Mouse (Mus musculus): ENCODE data around the gene L3mbtl2. TPM values are rescaled to one million over a fixed set of nuclear protein-coding genes. Genes with fewer than 3 reads are reported as not detected.

L3mbtl2 gene
- total and polyA plus RNA-seq, 2 experiments from 2014 or later, result 28.5 to 30.9 TPM

- Histone ChIP-seq H3K9ac (no peak overlapping the region), H3K4me2 (ENCODE audit: low read depth) (no peak overlapping the region), H3K27ac (ENCODE audit: low read depth, low read length) (no peak overlapping the region), H3K27me3 (ENCODE audit: insufficient read depth, low read length) (no peaks in the 10 kb centered on the region), H3K4me1 (ENCODE audit: insufficient read depth) (no peaks in the 10 kb centered on the region), H3K36me3 (ENCODE audit: insufficient read depth) (peaks cover 63% of the 10 kb centered on the region), H3K4me3 (ENCODE audit: low read depth, low read length) (no peak overlapping the region), H3K9me3 (ENCODE audit: low read length) (no peaks in the 10 kb centered on the region)
- DNase-seq (no peak), ATAC-seq (no peak)
- WGBS, result 93% methylated on average over 5 of the region's 5 CpGs
- no peak for TF ChIP-seq CTCF (IDR thresholded peaks at IDR 0.05; ENCODE audit: low read depth)
Measured at GRCm38 (mm10) chr15:81722361-81722760, 58.7 kb downstream of the L3mbtl2 start.

DNA sequence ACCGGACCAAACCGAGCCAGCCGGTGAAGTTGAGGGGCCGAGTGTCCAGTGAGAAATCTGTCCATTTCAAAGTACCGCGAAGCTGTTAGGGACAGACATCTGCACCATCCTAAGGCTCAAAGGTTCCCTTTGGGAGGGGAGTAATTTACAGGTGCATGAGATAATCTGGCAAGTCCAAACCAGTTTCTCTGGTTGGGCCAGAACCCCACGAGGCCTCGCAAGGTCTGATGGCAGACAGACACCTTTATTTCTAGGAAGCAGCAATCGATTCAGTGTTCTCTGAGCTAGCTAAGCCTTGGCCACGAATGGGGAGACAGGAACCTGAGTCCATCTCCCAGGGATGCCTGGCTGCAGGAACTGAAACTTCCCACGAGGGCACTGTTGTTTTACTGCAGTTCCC, 60.0 kb downstream of the L3mbtl2 start:
- DNase-seq (no peak), ATAC-seq (no peak)
- Histone ChIP-seq H3K9me3 (ENCODE audit: low read length) (no peaks in the 10 kb centered on the region), H3K27ac (ENCODE audit: low read depth, low read length) (no peak overlapping the region), H3K9ac (no peak overlapping the region), H3K4me3 (ENCODE audit: low read depth, low read length) (no peak overlapping the region), H3K4me2 (ENCODE audit: low read depth) (no peak overlapping the region), H3K27me3 (ENCODE audit: insufficient read depth, low read length) (no peaks in the 10 kb centered on the region), H3K36me3 (ENCODE audit: insufficient read depth) (peaks cover 56% of the 10 kb centered on the region), H3K4me1 (ENCODE audit: insufficient read depth) (peaks cover 7% of the 10 kb centered on the region)
- no peak for TF ChIP-seq CTCF (IDR thresholded peaks at IDR 0.05; ENCODE audit: low read depth)
- 95% methylated on average over 11 of the region's 11 CpGs for WGBS

GRCm38 (mm10) chr15:81725965-81726364, 62.3 kb downstream of the L3mbtl2 start:
- ATAC-seq, result no peak
- TF ChIP-seq CTCF (IDR thresholded peaks at IDR 0.05; ENCODE audit: low read depth), result no peak
- WGBS, result 98% methylated on average over 8 of the region's 8 CpGs

GRCm38 (mm10) chr15:81729241-81729791, 65.6 kb downstream of the L3mbtl2 start:
- H3K9me3 ChIP-seq (ENCODE audit: low read length), result no peaks in the 10 kb centered on the region
- H3K36me3 ChIP-seq (ENCODE audit: insufficient read depth), result 0 out of 2 replicates have a peak, but pooled peaks cover 2% of the 10 kb centered on the region
- H3K27me3 ChIP-seq (ENCODE audit: insufficient read depth, low read length), result no peaks in the 10 kb centered on the region
- peak overlapping the region; percentile 73 for H3K27ac ChIP-seq (ENCODE audit: low read depth, low read length)
- DNase-seq (no peak), ATAC-seq (peak; percentile 15)
- WGBS, result 1% methylated on average over 49 of the region's 49 CpGs
- peaks cover 10% of the 10 kb centered on the region for H3K4me1 ChIP-seq (ENCODE audit: insufficient read depth)
- no peak for TF ChIP-seq CTCF (IDR thresholded peaks at IDR 0.05; ENCODE audit: low read depth)
- H3K9ac ChIP-seq, result peak overlapping the region; percentile 75
- peak overlapping the region; percentile 93 for H3K4me3 ChIP-seq (ENCODE audit: low read depth, low read length)
- H3K4me2 ChIP-seq (ENCODE audit: low read depth), result peak overlapping the region; percentile 91

More at GRCm38 (mm10) chr15:81725965-81726364, 62.3 kb downstream of the L3mbtl2 start:
- Histone ChIP-seq H3K9me3 (ENCODE audit: low read length) (no peaks in the 10 kb centered on the region), H3K9ac (no peak overlapping the region), H3K4me2 (ENCODE audit: low read depth) (no peak overlapping the region), H3K4me1 (ENCODE audit: insufficient read depth) (peaks cover 10% of the 10 kb centered on the region), H3K4me3 (ENCODE audit: low read depth, low read length) (no peak overlapping the region), H3K36me3 (ENCODE audit: insufficient read depth) (peaks cover 34% of the 10 kb centered on the region), H3K27ac (ENCODE audit: low read depth, low read length) (no peak overlapping the region), H3K27me3 (ENCODE audit: insufficient read depth, low read length) (no peaks in the 10 kb centered on the region)
- DNase-seq, result no peak

- ATAC-seq (peak; percentile 99), DNase-seq (peak; percentile 99)
- H3K27ac ChIP-seq (ENCODE audit: low read depth, low read length), result peak overlapping the region; percentile 73; the same call in 1 of the 2 replicates
- H3K9ac ChIP-seq, result peak overlapping the region; percentile 75
- H3K36me3 ChIP-seq (ENCODE audit: insufficient read depth), result 0 out of 2 replicates have a peak, but pooled peaks cover 2% of the 10 kb centered on the region
- peaks cover 10% of the 10 kb centered on the region for H3K4me1 ChIP-seq (ENCODE audit: insufficient read depth)
- no peaks in the 10 kb centered on the region for H3K9me3 ChIP-seq (ENCODE audit: low read length)
- peak overlapping the region; percentile 93 for H3K4me3 ChIP-seq (ENCODE audit: low read depth, low read length)
- H3K27me3 ChIP-seq (ENCODE audit: insufficient read depth, low read length), result no peaks in the 10 kb centered on the region
- H3K4me2 ChIP-seq (ENCODE audit: low read depth), result peak overlapping the region; percentile 91
- no peak for TF ChIP-seq CTCF (IDR thresholded peaks at IDR 0.05; ENCODE audit: low read depth)
- WGBS, result 4% methylated on average over 41 of the region's 41 CpGs
Measured at GRCm38 (mm10) chr15:81729792-81730635, 66.3 kb downstream of the L3mbtl2 start.

DNA sequence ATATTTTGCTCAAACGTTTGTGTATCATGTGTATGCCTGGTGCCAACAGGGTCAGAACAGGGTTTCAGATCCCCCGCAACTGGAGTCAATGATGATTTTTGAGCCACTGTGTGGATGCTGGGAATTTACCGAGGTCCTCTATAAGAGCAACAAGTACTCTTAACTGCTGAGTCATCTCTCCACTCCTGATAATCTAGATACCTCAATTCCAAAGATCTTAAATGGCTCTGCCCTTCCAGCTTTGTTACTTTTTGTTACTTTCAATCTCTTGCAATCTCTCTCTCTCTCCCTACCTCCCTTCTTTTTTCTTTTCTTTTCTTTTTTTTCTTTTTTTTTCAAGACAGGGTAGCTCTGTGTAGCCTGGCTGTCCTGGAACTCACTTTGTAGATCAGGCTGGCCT, 71.4 kb downstream of the L3mbtl2 start:
- ATAC-seq, result no peak
- Histone ChIP-seq H3K27ac (ENCODE audit: low read depth, low read length) (no peak overlapping the region), H3K9me3 (ENCODE audit: low read length) (no peaks in the 10 kb centered on the region), H3K27me3 (ENCODE audit: insufficient read depth, low read length) (no peaks in the 10 kb centered on the region), H3K4me3 (ENCODE audit: low read depth, low read length) (no peak overlapping the region), H3K9ac (no peak overlapping the region), H3K36me3 (ENCODE audit: insufficient read depth) (no peaks in the 10 kb centered on the region), H3K4me2 (ENCODE audit: low read depth) (no peak overlapping the region), H3K4me1 (ENCODE audit: insufficient read depth) (no peaks in the 10 kb centered on the region)
- WGBS, result 66% methylated on average over 3 of the region's 3 CpGs
- TF ChIP-seq CTCF (IDR thresholded peaks at IDR 0.05; ENCODE audit: low read depth), result no peak
- DNase-seq, result no peak

Other genes starting within 250 kb of the L3mbtl2 start
- 193 and 223 TPM in 2 replicates for gene Rbx1, start 197.6 kb upstream of the L3mbtl2 start, total RNA-seq (2014; rRNA removed)
- 446 and 469 TPM in 2 replicates for gene Rbx1, start 197.6 kb upstream of the L3mbtl2 start, polyA plus RNA-seq (2015; fragmentation: Nextera tagmentation; extraction: Ambion mirVana)
- 42.4 and 50.1 TPM in 2 replicates for gene Ep300, start 78.5 kb upstream of the L3mbtl2 start, total RNA-seq (2014; rRNA removed)
- gene Ep300, start 78.5 kb upstream of the L3mbtl2 start, polyA plus RNA-seq (2015; fragmentation: Nextera tagmentation; extraction: Ambion mirVana), result 8.6 and 15.6 TPM in 2 replicates
- gene Chadl, start 33.4 kb downstream of the L3mbtl2 start, total RNA-seq (2014; rRNA removed), result 31.9 and 35.3 TPM in 2 replicates
- 49.2 and 52.8 TPM in 2 replicates for gene Chadl, start 33.4 kb downstream of the L3mbtl2 start, polyA plus RNA-seq (2015; fragmentation: Nextera tagmentation; extraction: Ambion mirVana)
- 121 and 131 TPM in 2 replicates for gene Zc3h7b, start 81.2 kb downstream of the L3mbtl2 start, total RNA-seq (2014; rRNA removed)
- gene Zc3h7b, start 81.2 kb downstream of the L3mbtl2 start, polyA plus RNA-seq (2015; fragmentation: Nextera tagmentation; extraction: Ambion mirVana), result 38.6 and 41.3 TPM in 2 replicates
- gene Rangap1, start 81.6 kb downstream of the L3mbtl2 start, total RNA-seq (2014; rRNA removed), result 146 and 163 TPM in 2 replicates
- gene Rangap1, start 81.6 kb downstream of the L3mbtl2 start, polyA plus RNA-seq (2015; fragmentation: Nextera tagmentation; extraction: Ambion mirVana), result 107 and 133 TPM in 2 replicates
- gene Tef, start 138.5 kb downstream of the L3mbtl2 start, total RNA-seq (2014; rRNA removed), result 60.2 and 71.8 TPM in 2 replicates
- 21.9 and 27.8 TPM in 2 replicates for gene Tef, start 138.5 kb downstream of the L3mbtl2 start, polyA plus RNA-seq (2015; fragmentation: Nextera tagmentation; extraction: Ambion mirVana)
- 9.2 and 13.0 TPM in 2 replicates for gene Tob2, start 194.9 kb downstream of the L3mbtl2 start, total RNA-seq (2014; rRNA removed)
- 11.4 TPM in 2 replicates for gene Tob2, start 194.9 kb downstream of the L3mbtl2 start, polyA plus RNA-seq (2015; fragmentation: Nextera tagmentation; extraction: Ambion mirVana)
- gene Phf5a, start 208.0 kb downstream of the L3mbtl2 start, total RNA-seq (2014; rRNA removed), result 41.5 and 48.5 TPM in 2 replicates
- gene Phf5a, start 208.0 kb downstream of the L3mbtl2 start, polyA plus RNA-seq (2015; fragmentation: Nextera tagmentation; extraction: Ambion mirVana), result 107 and 112 TPM in 2 replicates
- 354 and 357 TPM in 2 replicates for gene Aco2, start 208.4 kb downstream of the L3mbtl2 start, total RNA-seq (2014; rRNA removed)
- 234 and 251 TPM in 2 replicates for gene Aco2, start 208.4 kb downstream of the L3mbtl2 start, polyA plus RNA-seq (2015; fragmentation: Nextera tagmentation; extraction: Ambion mirVana)